Mouse (Mus musculus) cortical plate, adult 2 months (tissue): Measurements from ENCODE around the gene Stfa1. TPM values are rescaled to one million over a fixed set of nuclear protein-coding genes. Genes with fewer than 3 reads are reported as not detected.
"Not testable (repeated sequence)": the region's sequence is repeated elsewhere in the genome, so short reads cannot be mapped to it uniquely, and the experiment has no call there.

Experiments
- H3K27ac ChIP-seq: fragments of 200-500 bp; 2 replicates; pipeline ENCODE4 v1.5.1; 2012; ENCODE audit warnings: low read length, control low read depth, inconsistent platforms; ENCODE audit not compliant: insufficient read depth
- H3K4me1 ChIP-seq: fragments of 200-500 bp; 2 replicates; pipeline ENCODE4 v1.6.1; 2011; ENCODE audit warnings: low read length; ENCODE audit not compliant: control insufficient read depth, insufficient read depth
- H3K4me3 ChIP-seq: fragments of 200-500 bp; 2 replicates; pipeline ENCODE4 v1.5.1; 2011; ENCODE audit warnings: mild to moderate bottlenecking, low read length, control low read depth; ENCODE audit not compliant: insufficient read depth
- CTCF ChIP-seq: fragments of 200-500 bp; IDR thresholded peaks from 2 replicates; pipeline ENCODE4 v1.5.1; 2011; ENCODE audit warnings: mild to moderate bottlenecking, control low read depth, low read length; ENCODE audit not compliant: insufficient read depth; ENCODE audit errors: extremely low read depth
- POLR2A ChIP-seq: fragments of 200-500 bp; IDR thresholded peaks from 2 replicates; pipeline ENCODE4 v1.6.1; 2011; ENCODE audit warnings: mild to moderate bottlenecking, low read length, control low read depth; ENCODE audit not compliant: insufficient read depth; ENCODE audit errors: extremely low read depth
- polyA plus RNA-seq: library from polyadenylated mRNA; depleted of rRNA; stranded (reverse); fragments of >200 nt; gene quantifications from 2 replicates; pipeline ENCODE4 v1.2.3, GENCODE M21; 2012; rRNA removed

The Stfa1 gene
- polyA plus RNA-seq = not detected in 2 replicates

DNA sequence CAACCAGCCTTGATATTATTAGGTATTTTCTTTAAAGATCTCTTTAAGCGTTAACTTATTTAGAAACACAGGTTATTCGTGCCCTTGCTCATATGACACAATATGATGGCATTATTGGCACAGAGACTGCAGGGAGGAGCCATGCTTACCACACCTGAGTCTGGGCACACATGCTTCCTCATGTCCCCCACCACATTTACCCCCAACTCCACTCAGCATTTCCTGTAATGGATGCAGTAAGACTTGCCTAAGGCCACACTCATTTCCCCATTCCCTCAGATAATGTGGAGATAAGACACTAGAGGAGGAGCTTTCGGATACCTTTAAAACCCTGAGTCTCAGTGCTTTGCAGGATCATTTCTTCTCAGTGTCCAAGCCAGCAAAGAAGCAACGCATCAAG lies at the start of gene Stfa1:
Gene Stfa1 (plus strand): TSS at position 156 of the 400 bp plus-strand sequence.
- H3K27ac ChIP-seq, H3K4me3 ChIP-seq, H3K4me1 ChIP-seq: not testable (repeated sequence)

DNA sequence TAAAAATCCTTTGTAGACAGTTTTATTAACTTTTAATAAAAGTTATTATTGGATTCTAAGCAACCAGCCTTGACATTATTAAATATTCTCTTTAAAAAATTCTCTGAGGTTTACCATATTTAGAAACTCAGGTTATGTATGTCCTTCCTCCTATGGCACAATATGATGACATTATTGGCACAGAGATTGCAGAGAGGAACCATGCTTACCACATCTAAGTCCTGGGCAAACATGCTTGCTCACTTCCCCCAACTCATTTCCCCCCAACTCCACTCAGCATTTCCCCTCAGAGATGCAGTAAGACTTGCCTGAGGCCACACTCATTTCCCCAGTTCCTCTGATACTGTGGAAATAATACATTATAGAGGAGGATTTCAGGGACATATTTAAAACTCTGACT lies 16.2 kb upstream of the Stfa1 start:
- not testable (repeated sequence) for H3K4me3 ChIP-seq, H3K27ac ChIP-seq, H3K4me1 ChIP-seq

DNA sequence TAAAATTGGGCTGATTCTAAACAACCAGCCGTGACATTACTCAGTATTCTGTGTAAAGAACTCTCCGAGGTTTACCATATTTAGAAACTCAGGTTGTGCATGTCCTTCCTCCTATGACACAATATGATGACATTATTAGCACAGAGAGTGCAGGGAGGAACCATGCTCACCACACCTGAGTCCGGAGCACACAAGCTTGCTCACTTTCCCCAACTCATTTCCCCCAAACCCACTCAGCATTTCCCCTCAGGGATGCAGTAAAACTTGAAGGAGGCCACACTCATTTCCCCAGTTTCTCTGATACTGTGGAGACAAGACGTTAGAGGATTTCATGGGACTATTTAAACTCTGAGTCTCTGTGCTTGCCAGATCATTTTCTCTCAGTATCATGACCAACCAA lies 12.4 kb downstream of the Stfa1 start:
- Histone ChIP-seq H3K4me3 (no peak overlapping the region), H3K4me1 (no peaks in the 10 kb centered on the region), H3K27ac (no peak overlapping the region)
- TF ChIP-seq CTCF (no peak), POLR2A (no peak)

- Histone ChIP-seq H3K4me1 (no peaks in the 10 kb centered on the region), H3K4me3 (no peak overlapping the region), H3K27ac (no peak overlapping the region)
- no peak for TF ChIP-seq POLR2A
- TF ChIP-seq CTCF = no peak
Measured at GRCm38 (mm10) chr16:36307631-36308030, 30.9 kb downstream of the Stfa1 start.

DNA sequence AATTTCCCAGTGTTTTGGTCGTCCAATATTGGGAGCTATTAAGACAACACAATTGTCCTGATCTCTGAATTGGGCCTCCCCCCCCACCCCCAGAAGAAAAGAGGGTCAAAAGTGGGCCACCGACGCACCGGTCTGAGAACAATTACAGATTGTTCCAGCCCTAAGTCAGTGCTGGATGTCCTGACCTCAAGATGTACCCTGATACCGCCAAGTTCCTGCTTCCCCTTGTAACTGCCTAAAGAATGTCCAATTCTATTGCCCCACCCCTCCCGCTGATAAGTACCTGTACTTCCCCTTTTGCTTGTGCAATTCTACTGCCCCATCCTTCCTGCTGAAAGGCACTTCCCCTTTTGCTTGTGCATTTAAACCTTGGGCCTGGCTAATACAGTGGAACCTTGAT lies 39.4 kb downstream of the Stfa1 start:
- H3K27ac ChIP-seq, H3K4me3 ChIP-seq, H3K4me1 ChIP-seq: not testable (repeated sequence)

DNA sequence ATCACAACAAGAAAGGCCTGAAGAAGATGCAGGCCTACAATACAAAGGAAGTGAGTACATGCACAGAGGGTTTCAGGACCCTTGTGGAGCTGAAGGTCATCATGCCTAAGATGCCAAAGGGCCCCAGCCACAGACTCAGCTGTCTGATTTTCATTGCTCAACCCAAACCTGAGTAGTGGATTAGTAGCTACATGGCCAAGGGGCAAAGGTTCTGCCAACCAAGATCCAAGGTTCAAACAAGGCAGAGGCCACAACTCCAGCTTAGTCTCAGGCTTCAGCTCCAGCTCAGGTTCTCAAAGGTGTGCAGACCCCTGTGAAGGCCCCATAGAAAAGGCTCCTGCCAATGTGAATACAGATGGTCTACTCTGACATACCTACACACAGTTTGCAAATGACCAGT lies 42.5 kb downstream of the Stfa1 start:
- H3K4me3 ChIP-seq = no peak overlapping the region
- H3K4me1 ChIP-seq = no peaks in the 10 kb centered on the region
- no peak overlapping the region for H3K27ac ChIP-seq
- TF ChIP-seq CTCF = no peak
- TF ChIP-seq POLR2A = no peak

DNA sequence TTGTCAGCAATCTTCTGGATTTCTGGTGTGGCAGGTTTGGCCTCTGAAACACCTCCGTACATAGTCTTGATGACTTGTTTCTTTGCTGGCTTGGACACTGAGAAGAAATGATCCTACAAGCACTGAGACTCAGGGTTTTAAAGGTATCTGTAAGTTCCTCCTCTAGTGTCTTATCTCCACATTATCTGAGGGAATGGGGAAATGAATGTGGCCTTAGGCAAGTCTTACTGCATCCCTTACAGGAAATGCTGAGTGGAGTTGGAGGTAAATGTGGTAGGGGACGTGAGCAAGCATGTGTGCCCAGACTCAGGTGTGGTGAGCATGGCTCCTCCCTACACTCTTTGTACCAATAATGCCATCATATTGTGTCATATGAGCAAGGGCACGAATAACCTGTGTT lies 57.5 kb downstream of the Stfa1 start, which contains the start of gene BC117090:
Gene BC117090 (minus strand): TSS at position 101 of the 400 bp plus-strand sequence.
- TF ChIP-seq CTCF (no peak), POLR2A (no peak)
- no peaks in the 10 kb centered on the region for H3K4me1 ChIP-seq

More for the DNA sequence above, 57.5 kb downstream of the Stfa1 start, which contains the start of gene BC117090:
- no peak within 1 kb of the TSS for H3K4me3 ChIP-seq
- H3K27ac ChIP-seq = no peak within 1 kb of the TSS

Other genes with a start within 250 kb of the Stfa1 start
- 4.4 and 4.8 TPM in 2 replicates for gene Wdr5b, start 235.8 kb upstream of the Stfa1 start, polyA plus RNA-seq
- gene Fam162a, start 205.4 kb upstream of the Stfa1 start, polyA plus RNA-seq = 97.8 and 111 TPM in 2 replicates
- 18.3 and 18.7 TPM in 2 replicates for gene Ccdc58, start 205.3 kb upstream of the Stfa1 start, polyA plus RNA-seq
- gene Csta1, start 145.7 kb upstream of the Stfa1 start, polyA plus RNA-seq = not detected in 2 replicates
- gene Stfa2l1, start 120.1 kb upstream of the Stfa1 start, polyA plus RNA-seq = not detected in 2 replicates
- gene Gm5483, start 92.7 kb upstream of the Stfa1 start, polyA plus RNA-seq = not detected in 2 replicates
- not detected in 2 replicates for gene Gm5416, start 66.5 kb upstream of the Stfa1 start, polyA plus RNA-seq
- not detected in 2 replicates for gene 2010005H15Rik, start 55.5 kb upstream of the Stfa1 start, polyA plus RNA-seq
- gene BC117090, start 57.4 kb downstream of the Stfa1 start, polyA plus RNA-seq = not detected in 2 replicates
- not detected in 2 replicates for gene BC100530, start 90.8 kb downstream of the Stfa1 start, polyA plus RNA-seq
- gene Stfa2, start 131.5 kb downstream of the Stfa1 start, polyA plus RNA-seq = not detected in 2 replicates
- gene Stfa3, start 178.4 kb downstream of the Stfa1 start, polyA plus RNA-seq = not detected in 2 replicates